Mouse (Mus musculus) lung, postnatal 0 days (tissue): Measurements from ENCODE around the gene Ech1. TPM values are rescaled to one million over a fixed set of nuclear protein-coding genes. Genes with fewer than 3 reads are reported as not detected.

Source experiments
- ATAC-seq: fragments of 200-750 bp; cut with Nextera tagmentation; 2 replicates; pipeline ENCODE4 v1.8.0; 2017; ENCODE audit warnings: moderate library complexity
- DNase-seq: peaks from one replicate; pipeline ENCODE4 v3.0.0-alpha.2; 2016; ENCODE audit warnings: low spot score
- H3K27ac ChIP-seq: fragments of 300-500 bp; sonication (generic); 2 replicates; pipeline ENCODE4 v1.5.1; 2014; ENCODE audit warnings: antibody characterized with exemption, mild to moderate bottlenecking, low read length, mixed read lengths
- H3K27me3 ChIP-seq: fragments of 300-500 bp; sonication (generic); replicated peaks from 2 replicates; pipeline ENCODE4 v1.6.1; 2014; ENCODE audit warnings: low read length, mixed read lengths; ENCODE audit not compliant: insufficient read depth
- H3K36me3 ChIP-seq: fragments of 300-500 bp; sonication (generic); 2 replicates; pipeline ENCODE4 v1.6.1; 2014; ENCODE audit warnings: low read length, mixed read lengths; ENCODE audit not compliant: insufficient read depth
- H3K4me1 ChIP-seq: fragments of 300-500 bp; sonication (generic); 2 replicates; pipeline ENCODE4 v1.6.1; 2014; ENCODE audit warnings: antibody characterized with exemption, low read depth, low read length, mixed read lengths; ENCODE audit not compliant: insufficient read depth
- H3K4me2 ChIP-seq: fragments of 300-500 bp; sonication (generic); replicated peaks from 2 replicates; pipeline ENCODE4 v1.6.1; 2014; ENCODE audit warnings: low read depth, mild to moderate bottlenecking, low read length, moderate library complexity, mixed read lengths
- H3K4me3 ChIP-seq: fragments of 300-500 bp; sonication (generic); 2 replicates; pipeline ENCODE4 v1.5.1; 2014; ENCODE audit warnings: low read depth, low read length
- H3K9ac ChIP-seq: fragments of 300-500 bp; sonication (generic); replicated peaks from 2 replicates; pipeline ENCODE4 v1.6.1; 2014; ENCODE audit warnings: low read depth, mild to moderate bottlenecking
- H3K9me3 ChIP-seq: fragments of 300-500 bp; sonication (generic); 2 replicates; pipeline ENCODE4 v1.6.1; 2016; ENCODE audit warnings: low read length, mixed read lengths
- CTCF ChIP-seq: IDR thresholded peaks from 2 replicates; pipeline ENCODE4 v1.5.1; 2016; ENCODE audit warnings: antibody characterized with exemption, mild to moderate bottlenecking
- EP300 ChIP-seq: IDR thresholded peaks from 2 replicates; pipeline ENCODE4 v1.6.1; 2016; ENCODE audit warnings: antibody characterized with exemption, mild to moderate bottlenecking, control low read depth
- WGBS: fragments of 180-500 bp; shearing (Covaris S2); extraction: QIAGEN DNeasy Blood & Tissue Kit; methylation state at CpG from one replicate; pipeline ENCODE4 v1.1.7; 2014; 5-methylcytosine and 5-hydroxymethylcytosine counted together
- polyA plus RNA-seq: library from polyadenylated mRNA; unstranded; fragments of >200 nt; fragmentation: Nextera tagmentation; extraction: Ambion mirVana; gene quantifications from 2 replicates; pipeline ENCODE4 v1.2.1, GENCODE M21; 2015

Gene Ech1
- polyA plus RNA-seq, 1 experiment from 2014 or later: 308 TPM

DNA sequence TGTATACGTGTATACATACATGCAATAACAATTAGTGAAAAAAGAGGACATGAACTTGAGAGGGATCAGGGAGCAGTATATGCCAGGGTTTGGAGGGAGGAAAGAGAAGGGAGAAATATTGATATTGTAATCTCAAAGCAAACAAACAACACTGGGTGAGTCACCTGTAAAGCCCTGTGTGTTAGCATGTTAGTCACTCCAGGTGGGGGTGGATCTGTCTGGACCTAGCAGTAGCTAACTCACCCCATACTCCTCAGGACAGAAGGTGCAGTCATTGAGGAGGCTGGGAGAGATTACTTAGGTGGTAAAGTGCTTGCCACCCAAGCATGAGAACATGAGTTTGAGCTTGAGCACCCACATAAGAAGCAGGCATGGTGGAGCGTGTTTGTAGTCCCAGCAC is 34.9 kb downstream of the Ech1 start:
- DNase-seq: no peak
- H3K4me1 ChIP-seq: no peaks in the 10 kb centered on the region
- H3K4me3 ChIP-seq: no peak overlapping the region
- no peaks in the 10 kb centered on the region for H3K36me3 ChIP-seq
- TF ChIP-seq CTCF (no peak), EP300 (no peak)
- H3K27me3 ChIP-seq: no peaks in the 10 kb centered on the region
- no peak overlapping the region for H3K27ac ChIP-seq
- 92% methylated on average over 2 of the region's 2 CpGs for WGBS
- no peak overlapping the region for H3K9ac ChIP-seq
- H3K9me3 ChIP-seq: no peaks in the 10 kb centered on the region
- no peak overlapping the region for H3K4me2 ChIP-seq
- no peak for ATAC-seq

DNA sequence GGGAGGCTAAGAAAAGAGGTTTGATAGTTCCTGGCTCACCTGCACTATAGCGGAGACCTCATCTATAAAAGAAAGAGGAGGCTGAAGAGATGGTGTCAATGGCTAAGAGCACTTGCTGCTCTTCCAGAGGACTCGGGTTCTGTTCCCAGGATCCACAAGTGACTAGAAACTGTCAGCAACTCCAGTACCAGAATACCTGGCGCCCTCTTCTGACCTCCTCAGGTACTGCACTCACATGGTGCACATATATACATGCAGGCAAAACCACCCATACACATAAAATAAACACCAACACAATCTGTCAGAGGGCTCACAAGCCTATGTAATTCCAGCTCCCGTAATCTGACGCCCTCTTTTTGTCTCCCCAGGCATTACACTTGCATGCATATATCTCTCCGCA is 35.9 kb downstream of the Ech1 start:
- ATAC-seq (no peak), DNase-seq (no peak)
- 85% methylated on average over 6 of the region's 6 CpGs for WGBS
- Histone ChIP-seq H3K27ac (no peak overlapping the region), H3K4me2 (no peak overlapping the region), H3K36me3 (no peaks in the 10 kb centered on the region), H3K9ac (no peak overlapping the region), H3K27me3 (no peaks in the 10 kb centered on the region), H3K9me3 (no peaks in the 10 kb centered on the region), H3K4me1 (peaks cover 5% of the 10 kb centered on the region; the same call in 1 of the 2 replicates), H3K4me3 (no peak overlapping the region)
- TF ChIP-seq EP300 (no peak), CTCF (no peak; the same call in 1 of the 2 replicates)

DNA sequence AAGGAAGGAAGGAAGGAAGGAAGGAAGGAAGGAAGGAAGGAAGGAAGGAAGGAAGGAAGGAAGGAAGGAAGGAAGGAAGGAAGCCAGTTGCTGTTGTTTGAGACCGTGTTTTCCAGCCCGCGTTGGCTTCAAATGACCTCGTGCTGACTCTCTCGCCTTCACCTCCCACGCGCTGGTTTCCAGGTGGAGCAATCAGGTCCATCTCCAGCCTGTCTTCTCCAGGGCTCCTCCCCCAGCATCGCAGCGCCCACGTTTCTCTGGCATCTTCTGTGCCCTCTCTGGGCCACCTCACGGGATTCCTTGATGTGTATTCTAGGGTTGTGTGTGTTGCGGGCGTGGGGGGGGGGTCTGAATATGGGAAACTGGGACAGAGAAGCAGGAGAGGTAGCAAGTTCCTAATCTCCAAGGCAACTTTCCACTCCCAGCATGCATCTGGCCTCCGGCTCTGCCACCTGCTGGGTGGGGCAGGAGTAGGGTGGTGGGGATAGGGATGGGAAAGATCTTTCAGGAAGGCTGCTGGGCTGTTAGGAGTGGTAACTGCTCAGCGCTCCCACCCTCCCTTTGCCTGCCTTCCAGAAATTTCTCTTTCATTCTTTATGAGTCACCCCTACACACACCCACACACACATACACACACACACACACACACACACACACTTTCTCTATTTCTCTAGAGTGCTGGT is 37.9 kb downstream of the Ech1 start:
- no peaks in the 10 kb centered on the region for H3K27me3 ChIP-seq
- ATAC-seq: no peak
- TF ChIP-seq CTCF (no peak), EP300 (no peak)
- no peak overlapping the region for H3K27ac ChIP-seq
- no peak overlapping the region for H3K4me3 ChIP-seq
- H3K36me3 ChIP-seq: no peaks in the 10 kb centered on the region
- WGBS: 75% methylated on average over 15 of the region's 15 CpGs
- H3K9me3 ChIP-seq: no peaks in the 10 kb centered on the region
- peak; percentile 49 for DNase-seq
- H3K4me2 ChIP-seq: no peak overlapping the region
- no peak overlapping the region for H3K9ac ChIP-seq
- H3K4me1 ChIP-seq: peaks cover 13% of the 10 kb centered on the region; the same call in 1 of the 2 replicates

DNA sequence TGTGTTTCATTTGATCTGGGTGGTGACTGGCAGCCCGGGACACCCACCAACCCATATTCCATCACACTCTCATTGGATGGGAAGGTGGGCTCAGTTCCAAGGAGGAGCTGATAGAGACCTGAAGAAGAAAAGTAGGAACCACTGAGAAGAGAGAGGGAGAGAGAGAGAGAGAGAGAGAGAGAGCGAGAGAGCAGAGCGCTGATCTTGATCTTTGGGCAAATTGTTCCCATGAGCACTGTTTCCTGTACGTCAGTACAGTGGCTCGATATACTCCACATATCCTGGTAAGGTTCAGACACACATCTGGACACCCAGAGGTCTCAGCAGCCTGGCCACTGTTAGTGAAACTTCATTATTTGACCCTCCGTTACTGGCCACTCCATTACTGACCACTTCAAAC is 38.5 kb downstream of the Ech1 start, which contains the start of gene Lgals7:
TSS of gene Lgals7 (plus strand) at position 314 of the 400 bp plus-strand sequence.
- H3K9me3 ChIP-seq: no peaks in the 10 kb centered on the region
- H3K27ac ChIP-seq: no peak within 1 kb of the TSS
- peaks cover 13% of the 10 kb centered on the region; the same call in 1 of the 2 replicates for H3K4me1 ChIP-seq
- H3K4me2 ChIP-seq: no peak within 1 kb of the TSS
- H3K9ac ChIP-seq: no peak within 1 kb of the TSS
- TF ChIP-seq CTCF (no peak), EP300 (no peak)
- no peaks in the 10 kb centered on the region for H3K27me3 ChIP-seq
- 79% methylated on average over 6 of the region's 6 CpGs for WGBS
- H3K4me3 ChIP-seq: no peak within 1 kb of the TSS
- H3K36me3 ChIP-seq: no peaks in the 10 kb centered on the region
- no peak for DNase-seq
- no peak for ATAC-seq

DNA sequence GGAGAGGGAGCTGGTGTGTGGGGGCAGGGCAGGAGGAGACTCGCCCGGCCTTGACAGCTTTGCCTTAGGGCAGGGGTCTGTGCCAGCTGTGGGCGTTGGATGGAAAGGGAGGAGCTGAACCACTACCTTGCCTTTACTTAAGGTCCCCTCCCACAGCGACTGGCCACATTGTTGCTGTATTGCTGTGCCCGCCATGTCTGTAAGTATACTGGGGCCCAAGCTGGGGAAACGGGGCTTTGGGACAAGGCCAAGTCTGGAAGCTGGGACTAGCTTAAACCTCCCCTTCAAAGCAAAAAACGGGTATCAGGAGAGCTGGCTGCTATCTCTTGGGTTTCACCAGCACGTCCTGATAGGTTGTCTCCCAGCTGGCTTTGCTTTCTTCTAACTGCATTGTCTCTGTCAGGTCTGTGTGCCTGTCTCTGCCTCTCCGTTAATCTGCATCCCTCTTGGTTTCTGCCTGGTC is 39.3 kb downstream of the Ech1 start:
- DNase-seq: no peak
- WGBS: 51% methylated on average over 9 of the region's 9 CpGs
- peaks cover 13% of the 10 kb centered on the region; the same call in 1 of the 2 replicates for H3K4me1 ChIP-seq
- TF ChIP-seq EP300 (no peak), CTCF (no peak)
- H3K27ac ChIP-seq: no peak overlapping the region
- ATAC-seq: no peak
- H3K27me3 ChIP-seq: no peaks in the 10 kb centered on the region
- no peaks in the 10 kb centered on the region for H3K36me3 ChIP-seq
- no peak overlapping the region for H3K9ac ChIP-seq
- H3K4me2 ChIP-seq: no peak overlapping the region
- no peaks in the 10 kb centered on the region for H3K9me3 ChIP-seq
- H3K4me3 ChIP-seq: no peak overlapping the region

DNA sequence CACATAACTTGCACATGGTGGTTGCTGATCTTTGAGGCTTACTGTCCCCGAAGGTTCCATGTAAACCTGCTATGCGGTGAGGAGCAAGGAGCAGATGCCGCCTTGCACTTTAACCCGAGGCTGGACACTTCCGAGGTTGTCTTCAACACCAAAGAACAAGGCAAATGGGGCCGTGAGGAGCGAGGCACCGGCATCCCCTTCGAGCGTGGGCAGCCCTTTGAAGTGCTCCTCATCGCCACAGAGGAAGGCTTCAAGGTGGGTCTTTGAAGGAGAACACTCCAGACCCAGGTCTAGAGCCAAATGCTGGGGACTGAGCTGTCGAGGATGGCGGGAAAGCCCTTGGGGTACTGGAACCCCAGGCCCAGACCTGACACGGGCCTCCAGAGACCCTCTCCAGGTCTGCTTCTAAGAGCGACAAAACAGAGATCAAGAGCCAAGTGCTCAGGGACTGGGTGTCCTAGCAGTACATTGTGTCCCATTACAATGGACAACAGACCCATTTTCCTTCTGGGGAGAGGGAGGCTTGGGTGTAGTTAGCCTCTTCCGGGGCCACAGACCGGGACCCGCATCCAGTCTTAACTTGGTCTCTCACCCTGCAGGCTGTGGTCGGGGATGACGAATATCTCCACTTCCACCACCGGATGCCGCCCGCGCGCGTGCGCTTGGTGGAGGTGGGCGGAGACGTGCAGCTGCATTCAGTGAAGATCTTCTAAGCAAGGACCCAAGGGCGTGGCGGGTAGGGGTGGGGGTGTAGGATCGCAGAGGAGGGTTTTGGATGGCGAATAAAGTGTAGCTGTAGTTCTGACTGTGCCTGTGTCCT is 40.7 kb downstream of the Ech1 start:
- H3K27ac ChIP-seq: peak overlapping the region; percentile 32; the same call in 1 of the 2 replicates
- peaks cover 13% of the 10 kb centered on the region; the same call in 1 of the 2 replicates for H3K4me1 ChIP-seq
- WGBS: 36% methylated on average over 33 of the region's 33 CpGs
- H3K9me3 ChIP-seq: no peaks in the 10 kb centered on the region
- no peak overlapping the region; the same call in 1 of the 2 replicates for H3K9ac ChIP-seq
- peak overlapping the region; percentile 48 for H3K4me2 ChIP-seq
- ATAC-seq (peak; percentile 82), DNase-seq (peak; percentile 90)
- H3K36me3 ChIP-seq: no peaks in the 10 kb centered on the region
- TF ChIP-seq CTCF (peak; percentile 58), EP300 (no peak)
- H3K27me3 ChIP-seq: no peaks in the 10 kb centered on the region
- H3K4me3 ChIP-seq: no peak overlapping the region; the same call in 1 of the 2 replicates
